Mouse (Mus musculus) small intestine, adult 2 months (tissue): ENCODE measurements around the gene Sh3glb2. TPM values are rescaled to one million over a fixed set of nuclear protein-coding genes. Genes with fewer than 3 reads are reported as not detected.

Experiments used
- H3K27ac ChIP-seq: fragments of 200-500 bp; 2 replicates; pipeline ENCODE4 v1.5.1; 2012; ENCODE audit warnings: low read depth, low read length, control low read depth, inconsistent platforms; ENCODE audit not compliant: insufficient read depth
- H3K27me3 ChIP-seq: fragments of 200-500 bp; 2 replicates; pipeline ENCODE4 v1.6.1; 2012; ENCODE audit warnings: mild to moderate bottlenecking, moderate library complexity, low read length, inconsistent platforms; ENCODE audit not compliant: control insufficient read depth, insufficient read depth
- H3K36me3 ChIP-seq: fragments of 200-500 bp; 2 replicates; pipeline ENCODE4 v1.6.1; 2012; ENCODE audit warnings: mild to moderate bottlenecking, low read length, control low read depth, inconsistent platforms; ENCODE audit not compliant: control insufficient read depth, insufficient read depth
- H3K4me1 ChIP-seq: fragments of 200-500 bp; 2 replicates; pipeline ENCODE4 v1.6.1; 2012; ENCODE audit warnings: low read length, inconsistent platforms, mixed read lengths; ENCODE audit not compliant: control insufficient read depth, insufficient read depth, insufficient read length
- H3K4me3 ChIP-seq: fragments of 200-500 bp; 2 replicates; pipeline ENCODE4 v1.5.1; 2012; ENCODE audit warnings: low read depth, mild to moderate bottlenecking, control low read depth, inconsistent platforms, low read length, moderate library complexity
- CTCF ChIP-seq: fragments of 200-500 bp; IDR thresholded peaks from 2 replicates; pipeline ENCODE4 v1.5.1; 2012; ENCODE audit warnings: low read depth, mild to moderate bottlenecking, control low read depth, inconsistent platforms, low read length, moderate library complexity, mixed read lengths; ENCODE audit not compliant: insufficient replicate concordance, insufficient read length; ENCODE audit errors: extremely low read depth
- POLR2A ChIP-seq: fragments of 200-500 bp; IDR thresholded peaks from 2 replicates; pipeline ENCODE4 v1.6.1; 2012; ENCODE audit warnings: low read depth, mild to moderate bottlenecking, control low read depth, inconsistent platforms, low read length, moderate library complexity
- WGBS: fragments of 180-500 bp; shearing (Covaris S2); methylation state at CpG from one replicate; pipeline ENCODE4 v1.1.7; 2018; 5-methylcytosine and 5-hydroxymethylcytosine counted together
- polyA plus RNA-seq: library from polyadenylated mRNA; depleted of rRNA; stranded (reverse); fragments of >200 nt; gene quantifications from 2 replicates; pipeline ENCODE4 v1.2.3, GENCODE M21; 2012; rRNA removed

The Sh3glb2 gene
- polyA plus RNA-seq, 1 experiment: 158 TPM

DNA sequence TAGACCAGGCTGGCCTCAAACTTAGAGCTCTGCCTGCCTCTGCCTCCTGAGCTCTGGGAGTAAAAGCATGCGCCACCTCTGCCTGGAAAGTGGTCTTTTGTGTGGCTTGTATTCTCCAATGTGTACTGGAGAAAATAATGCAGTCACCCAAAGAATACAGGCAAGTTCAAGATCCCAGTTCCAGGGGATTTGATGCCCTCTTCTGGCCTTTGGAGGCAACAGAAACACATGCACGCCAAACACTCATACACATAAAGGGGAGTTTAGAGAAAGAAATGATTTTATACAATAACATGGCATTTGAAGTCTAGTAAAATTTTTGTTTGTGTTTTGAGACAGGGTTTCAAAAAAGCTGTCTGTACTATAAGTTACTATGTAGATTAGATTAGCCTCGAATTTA, 59.6 kb downstream of the Sh3glb2 start:
- no peak overlapping the region for H3K4me3 ChIP-seq
- no peaks in the 10 kb centered on the region for H3K4me1 ChIP-seq
- peaks cover 34% of the 10 kb centered on the region for H3K36me3 ChIP-seq
- WGBS: 63% methylated on average over 3 of the region's 3 CpGs
- H3K27ac ChIP-seq: no peak overlapping the region
- TF ChIP-seq POLR2A (no peak), CTCF (no peak)
- H3K27me3 ChIP-seq: no peaks in the 10 kb centered on the region

Other genes starting within 250 kb of the Sh3glb2 start
- gene Zer1, start 234.8 kb downstream of the Sh3glb2 start, polyA plus RNA-seq: 21.1 and 39.1 TPM in 2 replicates
- gene Tbc1d13, start 225.6 kb downstream of the Sh3glb2 start, polyA plus RNA-seq: 48.5 and 85.7 TPM in 2 replicates
- gene Endog, start 187.8 kb downstream of the Sh3glb2 start, polyA plus RNA-seq: 109 and 147 TPM in 2 replicates
- gene Spout1, start 180.9 kb downstream of the Sh3glb2 start, polyA plus RNA-seq: 10.9 and 16.8 TPM in 2 replicates
- gene Kyat1, start 153.5 kb downstream of the Sh3glb2 start, polyA plus RNA-seq: 14.9 and 77.0 TPM in 2 replicates
- 17.9 and 27.4 TPM in 2 replicates for gene Lrrc8a, start 121.6 kb downstream of the Sh3glb2 start, polyA plus RNA-seq
- 3.1 and 6.1 TPM in 2 replicates for gene Gm28035, start 118.8 kb downstream of the Sh3glb2 start, polyA plus RNA-seq
- gene Phyhd1, start 93.1 kb downstream of the Sh3glb2 start, polyA plus RNA-seq: 2.4 and 3.8 TPM in 2 replicates
- not detected in 2 replicates for gene Gm28038, start 78.3 kb downstream of the Sh3glb2 start, polyA plus RNA-seq
- gene Dolk, start 73.0 kb downstream of the Sh3glb2 start, polyA plus RNA-seq: 14.1 and 14.8 TPM in 2 replicates
- 12.7 and 21.4 TPM in 2 replicates for gene Nup188, start 72.9 kb downstream of the Sh3glb2 start, polyA plus RNA-seq
- 28.7 and 33.4 TPM in 2 replicates for gene Miga2, start 4.9 kb upstream of the Sh3glb2 start, polyA plus RNA-seq
- gene Dolpp1, start 32.9 kb upstream of the Sh3glb2 start, polyA plus RNA-seq: 62.0 and 199 TPM in 2 replicates
- gene Crat, start 56.5 kb upstream of the Sh3glb2 start, polyA plus RNA-seq: 77.8 and 176 TPM in 2 replicates
- gene Ptpa, start 56.7 kb upstream of the Sh3glb2 start, polyA plus RNA-seq: 55.4 and 102 TPM in 2 replicates
- 11.5 and 13.4 TPM in 2 replicates for gene Ier5l, start 114.9 kb upstream of the Sh3glb2 start, polyA plus RNA-seq
- gene Cstad, start 235.7 kb upstream of the Sh3glb2 start, polyA plus RNA-seq: not detected in 2 replicates